Mouse (Mus musculus): ENCODE data around the gene Slc25a21. TPM values are rescaled to one million over a fixed set of nuclear protein-coding genes. Genes with fewer than 3 reads are reported as not detected.

Slc25a21 gene
- total RNA-seq, 2 experiments from 2014 or later: 1.1 to 2.2 TPM

DNA sequence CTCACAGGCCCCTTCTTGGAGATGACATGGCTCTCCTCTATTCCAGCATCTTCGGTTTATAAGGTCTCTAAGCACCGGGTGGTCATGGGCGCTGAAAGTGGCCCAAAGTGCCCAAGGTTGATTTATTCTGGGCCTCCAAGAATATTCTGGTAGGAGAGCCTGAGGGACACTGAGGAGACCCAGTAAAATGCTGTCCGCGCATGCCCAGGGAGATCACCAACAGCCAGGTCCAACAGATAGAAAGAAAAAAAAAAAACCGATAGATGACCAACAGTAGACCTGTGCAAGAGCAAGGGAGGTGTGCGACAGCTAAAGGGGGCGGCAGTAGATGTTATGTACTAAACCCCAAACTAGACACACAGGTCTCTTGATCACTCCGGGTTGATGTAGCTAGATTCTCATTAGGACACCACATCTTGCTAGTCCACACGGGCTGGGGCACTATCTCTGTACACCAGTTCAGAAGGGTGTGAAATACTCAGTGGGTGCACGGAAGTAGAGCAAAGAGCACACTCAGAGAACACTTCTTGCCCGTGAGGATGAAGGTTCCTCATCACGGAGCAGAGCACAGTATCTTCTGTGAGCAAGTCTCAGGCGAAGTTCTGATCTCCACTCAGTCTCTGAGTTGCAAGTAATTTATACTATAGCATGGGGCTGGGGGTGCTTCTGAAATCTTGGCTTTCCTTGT, 503.7 kb downstream of the Slc25a21 start:
- no peak for DNase-seq (ENCODE audit: low spot score in 2 of 2)

DNA sequence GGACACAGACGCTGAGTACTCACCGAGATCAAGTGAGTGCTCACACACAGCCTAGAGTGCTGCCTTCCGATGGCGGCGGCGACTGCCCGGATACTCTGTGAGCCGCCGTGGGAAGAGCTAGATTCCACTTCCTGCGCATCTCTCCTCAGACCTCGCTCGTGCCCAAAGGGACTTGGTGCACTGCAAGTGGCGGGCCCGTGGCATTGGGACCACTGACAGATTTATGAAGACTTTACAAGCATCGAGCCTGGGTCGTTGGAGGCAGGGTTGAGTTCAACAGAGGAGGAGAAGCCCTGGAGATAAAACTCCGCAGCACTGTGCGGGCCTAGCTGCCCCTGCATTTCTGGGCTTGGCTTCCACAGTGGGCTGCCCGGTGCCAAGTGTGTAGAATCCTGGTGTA, 504.7 kb downstream of the Slc25a21 start:
- no peak for DNase-seq (ENCODE audit: low spot score in 2 of 2)

DNA sequence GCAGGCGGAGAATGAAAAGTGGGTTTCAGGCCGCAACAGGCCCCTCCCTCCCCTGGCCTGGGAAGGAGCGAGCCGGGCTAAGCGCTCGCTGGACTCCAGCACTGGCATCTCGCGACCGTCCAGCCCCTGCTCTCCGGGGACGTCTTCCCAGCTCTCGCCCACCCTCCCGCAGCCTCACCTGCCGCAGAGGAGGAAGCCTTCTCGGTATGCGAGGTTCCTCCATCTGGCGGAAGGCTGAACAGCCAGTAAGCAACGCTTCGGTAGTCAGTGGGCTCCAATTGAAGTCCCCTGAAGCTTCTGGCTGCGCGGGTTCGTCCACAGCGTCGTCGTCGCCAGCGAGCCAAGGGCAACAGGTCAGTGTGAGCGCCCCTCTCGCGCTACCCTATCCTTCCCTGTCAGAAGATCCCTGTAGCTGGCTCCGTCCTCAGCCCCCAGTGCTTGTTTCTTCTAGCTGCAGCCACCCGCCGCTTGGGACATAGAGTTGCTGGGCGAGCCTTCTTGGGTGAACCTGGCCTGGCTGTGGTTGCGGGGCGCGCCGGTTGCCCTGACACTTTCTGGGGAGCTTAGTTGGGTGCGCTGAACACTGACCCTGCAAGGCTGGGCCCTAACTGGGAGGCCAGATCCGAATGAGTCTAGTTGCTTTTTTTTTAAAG, 505.7 kb downstream of the Slc25a21 start, which contains the start of gene Pax9:
Gene Pax9, plus strand, starts transcription at position 341 of the 653 bp plus-strand sequence.
- DNase-seq (ENCODE audit: low spot score in 2 of 2): no peak

DNA sequence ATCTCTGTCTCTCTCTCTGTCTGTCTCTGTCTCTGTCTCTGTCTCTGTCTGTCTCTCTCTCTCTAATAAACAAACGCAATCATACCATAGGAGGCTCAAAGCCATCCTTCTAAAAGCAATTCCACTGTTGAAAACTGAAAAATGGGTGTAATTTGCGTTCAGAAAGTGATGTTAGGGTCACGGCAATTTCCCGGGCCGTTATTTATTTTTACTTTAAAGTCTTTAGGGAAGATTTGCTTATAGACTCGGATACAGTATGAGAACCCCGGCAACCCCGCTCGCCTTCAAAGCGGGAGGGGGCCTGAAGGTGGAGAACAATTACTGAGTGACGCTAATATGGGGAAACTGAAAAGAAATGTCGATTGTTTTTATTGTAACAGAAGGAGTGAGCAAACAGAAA, 506.3 kb downstream of the Slc25a21 start:
- no peak for DNase-seq (ENCODE audit: low spot score in 2 of 2)

DNA sequence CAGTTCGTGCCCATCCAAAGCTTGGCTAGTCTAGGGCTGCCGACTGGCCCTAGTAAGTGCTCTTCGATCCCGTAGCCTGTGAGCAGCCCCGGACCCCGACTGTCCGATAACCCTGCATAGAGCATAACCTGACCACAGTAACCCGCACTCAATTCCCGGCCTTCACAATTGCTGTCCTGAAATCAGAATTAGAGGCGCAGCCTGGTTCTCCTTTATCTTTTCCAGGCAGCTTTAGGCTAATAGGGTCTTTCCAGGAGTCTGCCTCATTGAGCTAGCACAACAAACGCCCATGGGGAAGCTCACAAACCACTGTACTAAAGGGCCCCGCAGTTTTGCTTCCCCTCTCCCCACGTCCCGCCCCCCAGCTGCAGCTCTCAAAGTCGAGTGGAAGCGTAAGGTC, 506.9 kb downstream of the Slc25a21 start:
- no peak for DNase-seq (ENCODE audit: low spot score in 2 of 2)

DNA sequence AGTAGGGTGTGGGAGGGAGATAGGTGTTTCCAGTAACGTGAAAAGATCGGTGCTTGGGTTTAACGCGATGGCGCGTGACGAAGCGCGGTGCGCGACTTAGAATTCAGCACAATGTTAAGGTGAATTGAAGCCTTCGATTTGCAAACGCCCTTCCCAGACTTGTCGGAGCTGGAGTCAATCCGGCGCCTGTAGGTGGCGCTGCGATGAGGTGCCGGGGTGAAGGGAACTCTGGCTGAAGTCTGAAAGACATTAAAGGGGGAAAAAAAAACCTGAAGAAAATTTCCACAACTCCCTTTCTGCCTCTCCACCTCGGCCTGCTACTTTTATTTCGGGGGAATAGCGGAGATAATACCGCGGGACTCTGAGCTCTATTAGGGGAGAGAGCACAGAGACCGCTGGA, 507.5 kb downstream of the Slc25a21 start:
- no peak for DNase-seq (ENCODE audit: low spot score in 2 of 2)

DNA sequence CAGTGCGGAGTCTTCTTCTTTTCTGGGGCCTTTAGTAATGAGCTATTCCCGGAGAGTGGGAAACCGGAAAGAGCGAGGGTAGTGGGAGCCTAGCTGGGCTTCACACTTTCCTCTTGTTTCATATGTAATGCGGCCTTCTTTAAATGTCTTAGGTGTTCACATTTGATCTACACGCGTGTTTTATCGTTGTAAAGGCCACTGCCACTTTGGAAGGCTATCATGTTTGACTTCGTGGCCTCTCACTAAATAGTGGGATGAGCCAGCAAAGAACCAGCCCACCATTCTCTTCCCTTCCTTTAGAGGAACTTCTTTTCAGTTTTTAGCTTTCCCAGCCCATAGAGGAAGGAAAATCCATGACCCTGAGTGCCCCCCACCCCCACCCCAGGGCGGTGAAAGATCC, 507.9 kb downstream of the Slc25a21 start:
- no peak for DNase-seq (ENCODE audit: low spot score in 2 of 2)

DNA sequence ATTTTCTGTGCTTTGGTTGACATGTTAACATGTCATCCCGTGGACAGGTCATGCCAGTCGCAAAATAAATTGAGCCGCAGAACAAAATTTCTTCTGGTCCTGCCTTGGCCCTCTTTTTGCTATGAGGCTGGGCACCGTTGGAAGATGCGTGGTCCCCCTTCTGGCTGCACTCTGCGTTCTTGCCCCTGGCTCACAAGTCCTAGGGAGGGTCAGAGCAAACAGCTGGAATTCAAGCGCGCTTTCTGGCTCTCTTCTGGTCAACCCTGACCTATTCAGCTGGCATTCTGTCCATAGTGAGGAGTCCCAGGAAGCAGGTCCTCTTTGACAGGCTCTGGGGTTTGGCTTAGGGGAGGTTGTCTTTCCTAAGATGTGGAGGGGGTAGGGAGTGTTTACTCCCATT, 508.4 kb downstream of the Slc25a21 start:
- no peak for DNase-seq (ENCODE audit: low spot score in 2 of 2)

DNA sequence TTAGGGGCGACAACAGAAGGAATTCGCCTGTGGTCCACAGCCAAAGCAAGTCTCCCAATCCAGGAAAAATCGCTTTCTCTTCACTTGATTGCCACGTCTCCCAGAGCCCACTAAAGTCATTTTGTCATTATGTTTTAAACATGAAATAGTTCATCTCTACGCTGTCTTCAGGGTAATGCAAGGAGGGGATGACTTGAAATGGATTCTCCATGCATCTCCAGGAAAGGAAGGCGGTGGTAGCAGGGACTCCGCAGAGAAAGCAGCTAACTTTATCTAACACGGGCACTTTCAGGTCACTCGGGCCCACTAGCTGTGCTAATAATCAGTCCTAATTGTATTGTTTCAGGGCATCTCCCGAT, 508.8 kb downstream of the Slc25a21 start:
- DNase-seq (ENCODE audit: low spot score in 2 of 2): no peak

DNA sequence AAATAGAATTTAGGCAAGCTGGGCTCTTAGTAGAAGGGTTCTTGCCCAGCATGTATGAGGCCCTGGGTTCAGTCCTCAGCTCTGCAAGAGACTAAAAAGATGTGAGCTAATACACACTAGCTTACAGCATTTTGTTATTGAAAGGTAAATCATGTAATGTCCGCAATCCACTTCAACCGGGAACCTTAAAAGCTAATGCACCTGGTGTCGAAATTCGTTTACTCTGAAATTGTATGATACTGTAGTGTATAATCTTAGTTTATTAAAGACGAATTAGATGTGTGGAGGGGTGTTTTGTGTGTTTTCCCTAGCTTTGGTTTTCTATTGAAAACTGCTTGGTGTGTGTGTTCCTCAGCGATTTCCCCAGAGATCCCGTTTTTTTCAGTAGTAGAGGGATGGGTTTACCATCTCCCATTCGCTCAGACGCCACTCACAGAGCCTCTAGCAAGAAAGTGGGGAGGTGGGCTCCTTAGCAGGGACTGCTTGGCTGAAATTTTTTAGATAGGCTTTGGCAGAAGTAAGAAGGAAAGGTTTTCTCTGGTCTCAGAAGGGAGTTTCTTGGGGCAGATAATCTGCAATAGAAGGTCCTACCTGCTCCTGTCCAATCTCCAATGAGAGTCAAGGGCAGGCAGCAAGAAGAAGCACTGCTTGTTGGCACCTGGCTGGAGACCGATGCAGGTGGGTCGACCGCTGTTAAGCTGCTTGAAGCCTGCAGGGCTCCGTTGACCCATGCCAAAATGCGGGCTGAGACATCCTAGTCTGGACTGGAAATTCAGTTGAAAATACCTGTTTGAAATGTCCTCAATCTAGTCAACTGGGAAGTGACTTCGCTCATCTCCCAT, 509.4 kb downstream of the Slc25a21 start:
- no peak for DNase-seq (ENCODE audit: low spot score in 2 of 2)

DNA sequence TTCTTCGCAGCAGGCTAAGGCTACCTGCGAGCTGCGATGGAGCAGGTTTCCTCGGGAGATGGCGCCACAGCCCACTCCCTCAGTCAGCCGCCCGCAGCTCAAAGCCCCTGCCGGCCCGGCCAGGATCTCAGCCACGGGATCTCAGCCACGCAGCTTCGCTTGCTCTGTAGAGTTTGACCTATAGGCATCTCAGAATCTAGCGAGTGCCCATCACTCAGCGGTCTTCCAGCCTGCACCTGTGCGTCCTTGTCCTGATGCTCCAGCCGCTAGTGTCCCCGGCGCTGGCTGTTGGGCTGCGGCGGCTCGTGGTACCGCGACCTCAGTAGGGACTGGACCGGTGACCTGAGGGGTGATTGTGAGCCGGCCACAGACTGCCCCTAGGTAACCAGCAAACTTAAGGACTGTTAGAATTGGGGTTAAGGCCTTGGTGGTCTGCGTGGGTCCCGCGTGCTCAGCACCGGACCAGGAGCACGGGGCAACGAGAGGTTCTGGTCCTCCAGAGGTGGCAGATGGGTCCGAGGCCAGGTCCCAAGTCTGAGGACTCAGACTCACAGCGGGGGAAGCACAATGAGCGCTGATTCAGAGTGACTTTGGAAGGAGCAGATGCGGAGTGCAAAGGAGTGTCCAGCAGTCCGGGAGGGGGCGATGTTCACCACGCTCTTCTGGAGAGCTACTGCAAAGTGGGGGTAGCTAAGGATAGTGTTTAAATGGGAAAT, 516.0 kb downstream of the Slc25a21 start:
- DNase-seq (ENCODE audit: low spot score in 2 of 2): no peak

DNA sequence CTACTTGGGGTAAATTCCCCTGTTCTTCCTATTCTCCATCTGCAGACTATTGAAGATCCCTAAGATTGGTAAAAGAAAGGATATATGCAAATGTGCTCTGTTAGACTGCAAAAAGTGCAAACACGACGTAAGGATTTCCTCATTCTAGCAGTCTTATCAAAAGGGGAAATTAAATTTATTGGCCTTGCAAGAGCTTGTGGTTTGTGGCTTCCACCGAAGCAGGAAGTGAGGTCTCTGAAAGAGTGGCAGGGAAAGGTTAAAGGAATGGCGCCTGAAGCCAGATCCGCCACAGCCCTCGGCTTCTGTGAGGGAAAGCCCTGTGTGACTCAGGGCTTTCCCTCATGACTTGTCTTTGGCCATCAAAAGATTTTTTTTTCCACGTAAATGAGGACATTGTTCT, 519.7 kb downstream of the Slc25a21 start:
- no peak for DNase-seq (ENCODE audit: low spot score in 2 of 2)

DNA sequence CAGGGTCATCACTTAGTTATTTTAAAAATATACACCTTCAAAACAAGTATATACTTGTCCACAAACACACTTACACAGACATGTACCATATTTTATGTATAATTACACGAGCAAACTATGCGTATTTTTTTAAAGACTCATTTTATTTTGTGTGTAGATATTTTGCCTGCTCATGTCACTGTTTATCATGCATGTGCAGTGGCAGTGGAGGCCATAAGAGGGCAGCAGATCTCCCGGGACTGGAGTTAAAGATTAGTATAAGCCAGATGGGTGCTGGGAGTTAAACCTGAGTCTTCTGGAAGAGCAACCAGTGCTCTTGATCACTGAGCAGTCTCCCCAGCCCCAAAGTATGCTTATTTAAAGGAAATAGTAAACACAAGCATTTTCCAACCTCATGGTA, 522.5 kb downstream of the Slc25a21 start:
- DNase-seq (ENCODE audit: low spot score in 2 of 2): no peak

DNA sequence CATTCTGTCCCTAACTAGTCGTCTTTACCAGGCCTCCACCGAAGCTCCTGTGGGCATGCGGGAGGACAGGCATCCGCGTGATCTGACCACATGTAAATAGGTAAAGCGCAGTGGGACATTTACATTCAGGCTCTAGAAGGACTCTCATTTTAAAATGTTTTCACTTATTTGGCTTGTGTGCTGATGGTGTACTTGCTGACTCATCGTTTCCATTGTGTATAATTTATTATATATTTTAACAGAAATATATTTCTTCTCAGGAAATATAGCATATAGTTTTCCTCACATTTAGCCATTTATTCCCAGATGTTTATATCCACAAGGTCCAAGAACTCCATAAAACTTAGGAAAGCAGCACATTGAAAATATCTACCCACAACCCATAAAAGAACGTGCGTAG, 526.5 kb downstream of the Slc25a21 start:
- DNase-seq (ENCODE audit: low spot score in 2 of 2): no peak

DNA sequence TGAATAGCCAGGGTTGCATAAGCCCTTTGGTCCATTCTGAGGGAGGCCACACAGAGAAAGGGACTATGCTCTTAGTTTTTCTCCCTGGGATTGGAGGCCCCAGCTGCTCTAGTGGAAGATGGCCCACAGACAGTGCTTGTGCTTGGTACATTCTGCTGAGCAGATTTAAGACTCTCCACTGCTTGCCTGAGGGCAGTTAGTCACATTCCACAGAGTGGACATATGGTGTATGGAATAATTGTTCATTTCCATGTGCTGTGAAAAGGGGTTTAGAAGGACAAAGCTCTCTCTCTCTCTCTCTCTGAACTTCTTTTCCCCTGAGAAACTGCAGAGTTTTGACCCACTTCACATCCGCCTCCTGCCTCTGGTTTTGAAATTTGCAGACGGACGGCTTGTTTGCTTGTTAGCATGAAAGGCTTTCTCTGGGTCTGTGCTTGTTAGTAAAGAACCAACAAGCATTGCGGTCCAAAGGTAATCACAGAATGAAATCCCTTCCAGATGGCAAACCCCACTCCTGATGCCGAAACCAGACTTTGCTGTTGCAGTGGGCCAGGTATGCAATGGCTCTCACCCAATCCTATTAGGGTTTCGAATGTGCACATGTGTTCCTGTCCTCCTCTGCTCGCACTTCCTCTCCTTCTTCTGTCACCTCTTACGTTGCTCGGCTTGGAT, 527.7 kb downstream of the Slc25a21 start:
- no peak for DNase-seq (ENCODE audit: low spot score in 2 of 2)

Other genes starting within 250 kb of the Slc25a21 start
- gene Prps1l3, start 32.9 kb upstream of the Slc25a21 start, total RNA-seq (2021): 10 to 100 TPM; 35.6 to 39.0 TPM
- 10 to 100 TPM; 11.1 to 12.6 TPM for gene Mipol1, start 33.0 kb upstream of the Slc25a21 start, total RNA-seq (2021)

Data from adrenal gland, postnatal 4 days (tissue).